Mouse (Mus musculus): ENCODE measurements around the gene Pink1.
"Not testable (repeated sequence)": the region's sequence is repeated elsewhere in the genome, so short reads cannot be mapped to it uniquely, and the experiment has no call there.

Gene Pink1

DNA sequence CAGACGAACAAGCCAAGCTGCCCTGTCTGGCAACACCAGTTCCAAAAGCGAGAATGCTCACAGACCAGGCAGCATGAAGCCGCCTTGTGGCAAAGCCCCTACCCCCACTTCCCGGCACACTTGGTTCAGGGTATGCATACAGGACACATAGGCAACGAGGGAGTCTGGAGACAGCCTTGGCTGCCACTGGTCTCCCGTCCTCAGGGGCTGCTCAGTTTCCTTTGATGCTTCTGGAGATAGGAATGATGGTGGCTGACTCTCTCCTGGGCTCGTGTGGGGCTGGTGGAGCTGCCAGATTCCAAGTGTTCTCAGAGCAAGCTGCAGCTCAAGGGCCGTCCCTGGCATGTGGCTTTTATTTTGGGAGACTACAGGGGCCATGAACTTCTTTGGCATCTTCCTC lies 15.3 kb upstream of the Pink1 start:
- DNase-seq = no peak

DNA sequence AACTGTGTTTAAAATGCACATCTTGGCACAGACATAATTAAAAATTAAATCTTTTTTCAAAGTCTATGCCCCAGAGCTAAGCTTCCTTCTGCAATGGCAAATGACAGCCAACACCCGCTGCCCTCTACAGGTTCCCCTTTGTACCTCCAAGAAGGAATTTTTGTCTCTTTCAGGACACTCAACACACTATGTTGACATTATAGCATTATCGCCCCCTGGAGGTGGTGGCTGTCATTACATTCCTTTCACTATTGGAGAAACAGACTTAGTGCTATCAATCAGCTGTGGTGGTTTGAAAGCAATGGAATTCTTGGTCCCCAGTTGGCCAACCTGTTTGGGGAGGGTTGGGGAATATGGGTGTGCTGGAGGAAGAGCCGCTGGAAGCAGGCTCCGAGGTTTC lies 13.9 kb upstream of the Pink1 start:
- DNase-seq = peak; percentile 50 to 56

DNA sequence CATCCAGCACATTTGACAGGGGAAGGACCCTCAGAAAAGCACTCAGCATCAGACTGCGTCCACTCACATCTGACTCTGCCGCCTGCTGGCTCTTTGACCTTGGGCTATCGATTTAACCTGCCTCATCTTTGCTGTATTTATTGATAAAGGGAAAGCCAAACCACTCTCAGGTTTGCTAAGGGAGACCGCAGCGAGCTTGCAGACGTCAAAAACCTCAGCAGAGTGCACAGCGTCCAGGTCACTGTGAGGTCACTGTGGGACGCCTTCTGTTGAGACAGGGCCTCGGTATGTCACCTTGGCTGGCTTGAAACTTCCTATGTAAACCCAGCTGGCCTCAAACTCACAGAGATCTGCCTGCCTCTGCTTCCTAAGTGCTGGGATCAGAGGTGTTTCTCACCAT lies 11.2 kb upstream of the Pink1 start:
- DNase-seq = no peak

DNA sequence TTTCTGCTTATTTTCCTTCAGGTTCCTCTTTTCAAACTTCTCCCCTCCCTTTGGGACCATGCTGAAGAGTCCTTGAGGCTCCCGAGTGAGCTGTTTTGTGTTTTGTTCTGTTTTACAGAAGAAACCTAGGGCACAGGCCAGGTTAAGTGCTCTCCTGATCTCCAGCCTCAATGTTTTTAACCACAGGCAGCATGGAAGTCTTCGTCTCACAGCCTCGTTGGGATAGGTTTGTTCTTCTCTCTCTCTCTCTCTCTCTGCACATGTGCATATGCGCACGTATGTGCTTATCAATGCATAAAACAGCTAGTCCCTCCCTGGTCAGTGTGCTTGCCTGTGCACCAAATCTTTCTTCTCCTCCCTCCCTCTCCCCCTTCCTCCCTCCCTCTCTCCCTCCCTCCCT lies 10.8 kb upstream of the Pink1 start:
- no peak for DNase-seq

DNA sequence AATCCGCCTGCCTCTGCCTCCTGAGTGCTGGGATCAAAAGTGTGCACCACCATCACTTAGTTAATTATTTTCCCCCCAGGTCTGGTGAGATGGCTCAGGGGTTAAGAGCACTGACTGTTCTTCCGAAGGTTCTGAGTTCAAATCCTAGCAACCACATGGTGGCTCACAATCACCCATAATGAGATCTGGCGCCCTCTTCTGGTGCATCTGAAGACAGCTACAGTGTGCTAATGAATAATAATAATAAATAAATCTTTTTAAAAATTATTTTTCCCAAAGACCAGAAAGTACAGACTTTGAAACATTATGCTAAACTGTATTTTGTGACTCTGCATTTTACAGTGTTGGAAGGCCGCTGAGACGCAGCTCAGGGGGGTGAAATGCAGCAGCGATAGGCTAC lies 9.5 kb upstream of the Pink1 start:
- peak; percentile 18 to 23 for DNase-seq

DNA sequence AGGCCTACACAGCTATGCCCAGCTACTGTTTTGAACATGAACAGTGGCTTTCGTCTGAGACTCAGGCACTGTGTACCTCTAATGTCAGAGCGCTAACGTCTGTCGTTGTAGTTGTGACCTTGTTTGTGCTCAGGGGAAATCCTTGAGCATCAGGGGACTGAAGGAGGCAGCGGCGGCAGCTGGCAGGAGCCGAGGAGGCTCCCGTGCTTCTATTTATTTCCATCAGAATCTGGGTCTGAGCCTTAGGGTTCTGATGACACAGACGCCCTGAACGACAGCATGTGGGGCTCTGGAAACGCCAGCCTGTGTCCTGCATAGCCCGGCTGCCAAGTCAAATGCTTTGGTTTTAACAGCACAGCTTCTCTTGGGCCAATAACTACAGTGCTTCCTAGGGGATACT lies 8.9 kb upstream of the Pink1 start:
- DNase-seq = no peak

DNA sequence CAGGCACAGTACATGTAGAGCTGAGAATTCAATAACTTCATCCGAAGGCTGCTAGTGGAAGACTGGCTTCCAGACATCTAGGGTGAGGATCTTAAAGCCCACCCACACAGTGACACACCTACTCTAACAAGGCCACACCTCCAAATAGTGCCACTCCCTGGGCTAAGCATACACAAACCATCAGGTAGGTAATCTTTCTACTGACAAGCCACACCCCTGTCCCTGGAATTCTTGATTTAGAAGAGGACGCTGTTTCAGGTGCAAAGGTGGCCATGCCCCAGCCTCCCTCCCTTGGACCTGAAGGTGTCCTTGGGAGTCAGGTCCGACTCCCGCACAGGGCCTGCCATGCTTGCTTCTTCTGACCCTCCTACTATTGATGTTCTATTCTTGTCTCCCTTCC lies 7.0 kb upstream of the Pink1 start:
- DNase-seq = no peak

DNA sequence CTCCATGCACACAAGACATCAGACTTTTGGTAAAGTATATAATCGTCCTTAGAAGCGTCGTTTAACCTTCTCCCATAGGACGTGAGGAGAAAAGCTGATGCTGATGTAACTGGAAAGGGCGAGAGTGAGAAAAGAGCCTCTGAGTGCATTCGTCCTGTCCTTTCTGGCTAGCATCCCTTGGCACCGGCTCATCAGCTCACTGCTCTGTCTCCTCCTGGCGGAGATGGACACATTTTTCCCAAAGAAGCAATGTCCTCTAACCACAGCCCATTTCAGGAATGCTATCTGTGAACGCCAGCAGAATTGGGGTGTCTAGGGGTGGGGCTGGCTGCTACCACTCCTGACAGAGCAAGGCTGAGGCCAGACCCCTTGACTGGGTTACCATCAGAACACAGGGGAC lies 5.5 kb upstream of the Pink1 start:
- DNase-seq = no peak

DNA sequence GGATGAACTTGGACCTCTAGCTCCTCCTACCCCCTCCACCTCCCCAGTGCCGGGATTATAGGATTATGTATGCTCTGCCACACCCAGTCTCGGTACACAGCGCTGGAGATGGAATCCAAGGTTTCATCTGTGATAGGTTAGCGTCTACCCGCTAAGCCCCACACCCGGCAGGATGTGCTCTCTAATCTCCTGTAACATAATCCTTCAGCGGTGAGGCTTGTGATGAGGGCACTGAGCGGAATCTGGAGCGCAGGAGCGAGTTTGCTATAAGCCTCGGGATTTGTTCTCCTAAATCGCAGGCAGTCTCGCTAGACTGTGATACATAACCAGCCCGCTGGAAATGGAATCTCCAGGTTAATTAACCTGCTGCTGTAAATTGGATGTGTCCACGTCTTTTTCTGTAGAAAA lies 4.2 kb upstream of the Pink1 start:
- DNase-seq = no peak

DNA sequence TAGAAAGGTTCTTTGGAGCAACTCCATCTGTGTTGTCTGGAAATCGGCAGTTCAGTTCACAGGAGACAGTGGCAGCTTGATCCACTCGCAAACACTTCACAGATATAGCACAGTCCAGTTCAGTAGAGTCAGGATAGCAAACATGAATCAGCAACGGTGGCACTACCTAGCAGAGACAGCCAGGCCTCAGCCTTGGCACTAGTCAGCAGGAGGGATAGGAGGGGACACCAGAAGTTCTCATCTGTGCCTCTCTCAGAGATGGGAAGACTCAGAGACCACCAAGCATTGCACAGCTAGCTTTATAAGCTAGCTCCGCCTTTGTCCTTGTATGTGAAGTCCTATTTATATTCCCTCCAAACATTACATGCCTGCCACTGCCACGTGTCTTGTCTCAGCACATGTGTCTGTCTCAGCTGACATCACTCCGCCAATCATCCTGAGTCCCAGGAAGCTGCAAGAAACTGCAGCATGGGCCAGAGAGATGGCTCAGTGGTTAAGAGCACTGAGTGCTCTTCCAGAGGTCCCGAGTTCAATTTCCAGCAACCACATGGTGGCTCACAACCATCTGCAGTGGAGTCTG lies 1.9 kb upstream of the Pink1 start:
- DNase-seq = no peak

DNA sequence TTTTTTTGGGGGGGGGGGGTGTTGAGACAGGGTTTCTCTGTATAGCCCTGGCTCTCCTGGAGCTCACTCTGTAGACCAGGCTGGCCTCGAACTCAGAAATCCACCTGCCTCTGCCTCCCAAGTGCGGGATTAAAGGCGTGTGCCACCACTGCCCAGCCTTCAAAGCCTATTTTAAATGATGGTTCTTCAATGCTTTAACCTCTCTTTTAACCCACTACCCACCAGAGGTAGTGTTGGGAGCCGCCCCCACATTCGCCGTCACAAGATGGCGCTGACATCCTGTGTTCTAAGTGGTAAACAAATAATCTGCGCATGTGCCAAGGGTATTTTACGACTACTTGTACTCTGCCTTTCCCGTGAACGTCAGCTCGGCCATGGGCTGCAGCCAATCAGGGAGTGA lies 1.0 kb upstream of the Pink1 start:
- DNase-seq = not testable (repeated sequence)

DNA sequence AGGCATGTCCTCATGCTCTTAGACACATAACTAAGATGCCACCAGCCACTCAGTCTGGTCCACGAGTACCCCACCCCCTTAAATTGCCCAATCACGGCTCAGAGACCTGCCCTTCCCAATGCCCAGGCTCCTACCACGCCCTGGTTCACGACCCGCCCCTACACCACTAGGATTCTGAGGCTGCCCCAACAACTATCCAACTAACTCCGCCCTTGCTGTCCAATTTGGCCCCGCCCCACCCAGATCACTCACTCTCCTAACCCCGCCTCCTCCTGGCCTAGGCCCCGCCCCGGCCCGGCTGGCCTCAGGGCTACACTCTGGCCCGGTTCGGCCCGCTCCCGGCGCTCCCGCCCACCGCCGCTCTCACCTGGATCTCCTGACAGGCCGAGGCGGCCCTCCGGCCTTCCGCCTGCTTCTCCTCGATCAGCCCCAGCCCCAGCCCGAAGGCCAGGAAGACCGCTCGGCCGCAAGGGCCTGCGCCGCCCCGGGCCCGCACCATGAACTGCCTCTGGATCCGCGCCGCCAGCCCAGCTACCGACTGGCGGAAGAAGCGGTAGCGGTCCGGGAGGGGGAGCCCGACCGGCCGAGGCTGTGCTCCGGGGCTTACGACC lies 536 bp downstream of the Pink1 start:
- peak; percentile 97 to 98 for DNase-seq

DNA sequence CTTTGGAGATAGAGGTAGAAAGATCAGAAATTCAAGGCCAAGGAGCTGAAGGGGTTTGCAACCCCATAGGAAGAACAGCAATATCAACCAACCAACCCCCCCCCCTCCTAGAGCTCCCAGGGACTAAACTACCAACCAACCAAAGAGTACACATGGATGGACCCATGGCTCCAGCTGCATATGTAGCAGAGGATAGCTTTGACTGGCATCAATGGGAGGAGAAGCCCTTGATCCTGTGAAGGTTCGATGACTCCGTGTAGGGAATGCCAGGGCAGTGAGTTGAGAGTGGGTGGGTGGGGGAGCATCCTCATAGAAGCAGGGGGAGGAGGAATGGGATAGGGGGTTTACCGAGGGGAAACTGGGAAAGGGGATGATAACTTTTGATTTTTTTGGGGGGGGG lies 1.7 kb downstream of the Pink1 start:
- DNase-seq = no peak

DNA sequence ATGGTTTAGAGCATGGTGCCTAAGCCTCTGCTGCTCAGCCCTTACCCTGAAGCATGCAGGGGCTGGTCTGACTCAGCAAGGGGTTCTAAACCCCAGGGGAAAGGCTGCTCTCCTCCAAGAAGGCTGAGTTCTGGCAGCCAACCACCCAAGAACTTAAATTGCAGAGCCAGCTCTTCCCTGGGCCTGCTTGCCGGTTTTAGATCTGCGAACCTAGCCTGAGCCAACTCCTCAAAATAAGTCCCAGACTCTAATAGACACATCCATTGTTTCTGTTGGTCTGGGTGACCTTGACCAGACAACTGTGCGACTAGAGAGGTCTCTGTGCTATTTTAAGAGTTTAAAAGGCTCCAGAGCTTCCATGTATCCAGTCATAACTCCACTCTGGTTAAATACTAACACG lies 2.4 kb downstream of the Pink1 start:
- DNase-seq = no peak

DNA sequence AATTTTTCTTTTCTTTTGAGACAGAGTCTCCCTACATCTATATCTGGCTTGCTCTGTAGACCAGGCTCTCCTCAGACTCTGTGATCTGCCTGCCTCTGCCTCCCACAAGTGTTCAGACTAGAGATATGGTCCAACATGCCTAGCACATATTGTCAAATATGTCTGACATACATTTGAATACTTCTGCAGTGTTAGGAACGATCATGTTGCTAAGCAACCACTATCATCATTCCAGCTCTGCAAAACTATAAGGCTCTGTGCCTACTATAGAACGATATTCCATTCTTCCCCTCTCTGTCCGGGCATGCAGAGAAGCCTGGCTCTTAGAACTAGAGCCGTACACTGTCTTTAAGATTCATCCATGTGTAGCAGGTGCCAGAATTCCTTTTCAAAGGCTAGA lies 3.4 kb downstream of the Pink1 start:
- DNase-seq = no peak

DNA sequence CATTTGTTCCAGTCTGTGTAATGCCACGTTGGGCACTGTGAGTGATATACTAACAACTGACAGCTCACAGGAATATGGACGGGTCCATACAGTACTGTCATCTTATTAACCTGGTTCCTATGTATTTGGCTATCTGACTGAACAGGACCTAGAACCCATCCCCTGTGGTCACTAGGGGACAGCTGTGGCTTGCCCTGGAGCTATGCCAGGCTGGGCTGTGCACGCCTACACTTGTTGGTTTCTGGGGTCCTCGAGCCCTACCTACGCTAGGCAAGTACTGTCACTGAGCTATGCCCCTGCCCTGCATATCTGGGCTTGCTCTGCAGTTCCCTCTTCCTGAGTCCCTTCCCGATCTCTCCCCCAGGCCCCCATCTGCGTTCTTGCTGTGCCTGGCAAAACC lies 4.6 kb downstream of the Pink1 start:
- no peak for DNase-seq

DNA sequence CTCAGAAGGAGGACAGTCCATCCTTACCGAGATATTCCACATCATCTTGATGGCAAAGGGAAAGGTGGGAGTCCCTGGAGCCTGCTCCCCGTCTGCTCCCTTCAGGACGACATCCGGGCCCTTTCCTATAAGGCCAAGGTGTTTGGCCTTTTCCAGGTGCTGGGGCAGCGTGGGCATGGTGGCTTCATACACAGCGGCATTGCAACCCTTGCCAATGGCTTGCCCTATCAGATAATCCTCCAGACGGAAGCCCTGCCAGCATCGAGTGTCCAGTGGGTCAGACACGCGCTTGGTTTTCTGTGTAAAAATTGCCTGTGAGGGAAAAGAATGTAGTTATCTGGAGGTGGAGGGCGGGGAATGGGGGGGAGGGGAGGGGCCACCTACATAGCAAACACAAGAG lies 5.4 kb downstream of the Pink1 start:
- DNase-seq = no peak

DNA sequence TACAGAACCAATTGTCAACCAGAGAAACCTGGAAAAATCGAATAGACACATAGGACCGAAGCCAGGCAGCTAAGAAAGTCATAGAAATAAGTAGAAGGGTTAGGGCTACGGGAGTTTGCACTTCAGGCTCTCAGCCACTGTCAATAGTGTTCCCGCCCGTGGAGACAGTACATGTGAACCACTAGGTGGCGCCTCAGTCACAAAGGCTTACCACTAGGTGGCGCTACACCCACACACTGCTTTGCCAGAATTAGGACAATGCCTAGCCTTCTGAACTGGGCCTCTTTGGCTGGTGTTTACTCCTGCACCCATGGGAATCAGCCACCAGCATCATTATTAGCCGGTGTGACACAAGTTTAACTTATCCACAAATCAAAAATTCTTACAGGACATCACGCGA lies 6.6 kb downstream of the Pink1 start:
- peak; percentile 89 to 90 for DNase-seq

DNA sequence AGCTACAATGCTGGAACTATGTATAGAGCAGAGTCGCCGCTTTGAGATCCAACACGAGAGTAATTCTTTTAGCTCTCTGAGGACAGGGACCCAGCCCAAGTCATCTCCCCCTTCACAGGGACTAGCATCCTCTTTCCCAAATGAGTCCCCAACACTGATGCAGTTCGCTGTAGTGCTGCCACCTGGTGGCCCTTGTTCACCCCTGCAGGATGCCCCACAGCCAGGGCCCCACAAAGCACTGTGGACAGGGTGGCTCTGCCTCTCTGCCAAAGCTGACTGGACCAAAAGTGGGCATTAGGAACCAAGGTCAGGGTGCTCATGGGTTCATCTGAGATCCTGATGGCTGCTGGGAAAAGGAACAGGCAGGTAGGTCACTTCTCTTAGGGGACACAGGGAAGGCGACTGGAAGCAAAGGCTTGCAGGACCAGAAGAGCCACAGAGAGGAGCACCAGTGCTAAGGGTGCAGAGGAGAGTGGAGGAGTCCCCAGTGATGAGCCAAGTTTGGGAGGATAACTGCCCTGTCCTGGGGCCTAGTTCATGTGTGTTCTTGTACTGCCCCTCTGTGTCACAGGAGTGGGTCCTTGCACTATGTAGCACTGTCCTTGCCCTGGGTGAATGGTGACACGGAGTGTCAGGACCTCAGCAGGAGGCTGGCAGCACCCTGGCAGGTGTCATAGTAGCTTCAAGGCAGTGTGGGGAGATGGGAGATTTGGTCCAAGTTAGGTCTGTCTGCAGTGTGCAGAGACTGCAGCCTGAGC lies 7.4 kb downstream of the Pink1 start:
- peak; percentile 74 to 76 for DNase-seq

DNA sequence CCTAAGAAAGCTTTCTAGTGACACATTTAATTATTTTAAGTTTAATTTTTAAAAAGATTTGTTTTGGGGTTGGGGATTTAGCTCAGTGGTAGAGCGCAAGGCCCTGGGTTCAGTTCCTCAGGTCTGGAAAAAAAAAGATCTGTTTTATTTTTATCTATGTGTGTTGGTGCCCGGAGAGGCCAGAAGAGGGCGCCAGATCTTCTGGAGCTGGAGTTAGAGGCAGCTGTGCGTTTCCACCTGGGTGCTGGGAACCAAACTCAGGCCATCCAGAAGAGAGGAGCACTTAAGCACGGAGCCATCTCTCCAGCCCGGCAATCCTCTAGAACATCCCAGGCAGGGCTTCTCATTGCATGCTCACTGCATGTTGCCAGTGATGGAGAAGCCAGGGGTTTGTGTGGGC lies 9.7 kb downstream of the Pink1 start:
- DNase-seq = peak; percentile 24 to 40

DNA sequence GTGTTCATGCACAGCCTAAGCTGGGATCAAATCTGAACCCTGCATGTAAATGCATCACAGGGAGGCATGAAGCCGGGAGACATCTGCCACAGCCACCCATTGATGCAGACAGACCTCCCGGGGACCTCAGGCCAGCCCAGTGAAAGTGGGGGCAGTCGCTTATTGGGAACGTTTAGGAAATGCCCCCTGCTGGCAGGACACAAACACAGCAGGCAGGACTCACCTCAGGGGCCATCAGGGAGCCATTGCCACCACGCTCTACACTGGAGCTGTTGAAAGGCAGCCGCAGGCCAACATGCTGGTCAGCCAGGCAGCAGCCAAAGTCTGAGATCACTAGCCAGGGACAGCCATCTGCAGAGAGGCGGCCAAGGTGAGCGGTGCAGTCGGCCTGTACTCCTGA lies 10.3 kb downstream of the Pink1 start:
- DNase-seq = peak; percentile 57

DNA sequence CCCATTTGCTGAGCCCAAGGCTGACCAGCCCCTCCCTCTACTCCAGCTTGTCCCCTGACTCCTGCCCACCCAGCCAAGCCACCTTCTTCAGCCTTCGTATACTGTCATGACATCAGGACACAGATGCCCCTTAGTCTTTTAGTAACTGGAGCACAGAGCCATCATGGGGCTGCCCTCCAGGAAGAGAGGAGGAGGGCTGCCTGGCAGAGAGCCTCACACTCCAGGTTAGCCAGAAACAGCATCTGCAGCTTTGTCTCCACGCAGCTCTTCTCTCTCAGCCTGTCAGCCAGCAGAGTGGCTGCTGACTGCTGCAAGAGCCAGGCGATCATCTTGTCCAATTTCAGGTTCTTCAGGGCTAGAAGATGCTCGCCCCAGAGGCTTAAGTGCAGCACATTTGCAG lies 12.3 kb downstream of the Pink1 start:
- no peak for DNase-seq

DNA sequence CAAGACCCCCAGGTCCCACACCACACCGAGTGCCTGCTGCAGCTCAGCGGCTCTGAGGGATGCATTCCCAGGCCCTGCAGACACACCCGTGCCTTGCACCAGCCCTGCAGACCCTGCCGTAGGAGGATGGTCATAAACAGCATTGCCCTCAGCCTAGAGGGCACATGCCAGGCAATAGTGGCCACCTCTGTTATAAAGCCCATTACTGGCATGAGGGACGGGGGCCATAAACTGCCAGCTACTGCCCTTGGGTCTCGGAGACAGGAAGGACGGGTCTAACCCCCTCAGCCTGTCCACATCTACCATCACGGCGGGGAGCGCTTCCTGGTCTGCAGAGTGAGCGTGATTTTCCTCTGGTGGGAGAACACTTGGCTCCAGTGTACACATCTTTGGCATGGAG lies 13.1 kb downstream of the Pink1 start:
- DNase-seq = no peak

DNA sequence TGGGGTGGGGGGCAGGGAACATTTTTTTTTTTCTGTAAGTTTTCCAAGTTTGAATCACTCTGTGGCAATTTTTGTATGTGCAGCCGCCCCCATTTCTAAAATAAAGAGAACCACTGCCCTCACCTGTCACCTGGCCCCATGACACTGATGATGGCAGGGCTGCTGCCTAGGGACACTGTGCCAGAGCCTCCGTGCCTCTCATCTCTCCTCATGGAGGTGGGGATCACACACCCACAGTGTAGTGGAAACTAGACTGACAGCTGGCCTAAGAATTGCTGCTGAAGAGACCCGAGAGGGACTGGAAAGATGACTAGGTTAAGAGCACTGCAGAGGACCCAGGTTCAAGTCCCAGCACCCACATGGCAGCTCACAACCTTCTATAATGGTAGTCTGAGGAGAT lies 14.0 kb downstream of the Pink1 start:
- DNase-seq = no peak

DNA sequence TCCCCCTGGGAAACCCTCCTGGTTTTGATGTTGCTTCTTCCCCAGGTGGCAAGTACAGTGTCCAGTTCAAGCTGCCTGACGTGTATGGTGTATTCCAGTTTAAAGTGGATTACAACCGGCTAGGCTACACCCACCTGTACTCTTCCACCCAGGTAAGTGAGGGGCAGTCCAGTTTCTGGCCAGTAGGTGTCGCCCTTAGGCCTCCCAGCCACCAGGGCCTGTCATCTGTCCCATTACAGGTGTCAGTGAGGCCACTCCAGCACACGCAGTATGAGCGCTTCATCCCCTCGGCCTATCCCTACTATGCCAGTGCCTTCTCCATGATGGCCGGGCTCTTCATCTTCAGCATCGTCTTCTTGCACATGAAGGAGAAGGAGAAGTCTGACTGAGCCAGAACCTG lies 14.5 kb downstream of the Pink1 start:
- peak; percentile 70 to 74 for DNase-seq

Measured in B cell, adult 2 months (primary cell).